Mouse (Mus musculus): ENCODE data around the gene Nell1. TPM values are rescaled to one million over a fixed set of nuclear protein-coding genes. Genes with fewer than 3 reads are reported as not detected.

Nell1 gene
- polyA plus RNA-seq, 1 experiment from 2014 or later, result 1.6 TPM

- WGBS, result under 1% methylated on average over 40 of the region's 40 CpGs
Measured at GRCm38 (mm10) chr7:49975441-49976121, 917 bp downstream of the Nell1 start.

GRCm38 (mm10) chr7:49981511-49982227 lies 7.0 kb downstream of the Nell1 start:
- Histone ChIP-seq H3K27ac (no peak overlapping the region), H3K4me3 (no peak overlapping the region), H3K36me3 (no peaks in the 10 kb centered on the region), H3K4me1 (replicated peaks) (peaks cover 6% of the 10 kb centered on the region), H3K9me3 (no peaks in the 10 kb centered on the region), H3K27me3 (ENCODE audit: insufficient read depth, poor library complexity, severe bottlenecking) (peaks cover 75% of the 10 kb centered on the region)
- DNase-seq (ENCODE audit: low spot score), result no peak
- WGBS, result 11% methylated on average over 9 of the region's 9 CpGs

More at GRCm38 (mm10) chr7:49975441-49976121, 917 bp downstream of the Nell1 start:
- Histone ChIP-seq H3K27ac (peak overlapping the region; percentile 45; the same call in 1 of the 2 replicates), H3K36me3 (no peaks in the 10 kb centered on the region), H3K4me3 (peak overlapping the region; percentile 69), H3K27me3 (ENCODE audit: insufficient read depth, poor library complexity, severe bottlenecking) (peaks cover 95% of the 10 kb centered on the region), H3K4me1 (replicated peaks) (peaks cover 18% of the 10 kb centered on the region), H3K9me3 (no peaks in the 10 kb centered on the region)
- peak; percentile 56 for DNase-seq (ENCODE audit: low spot score)

- Histone ChIP-seq H3K9me3 (no peaks in the 10 kb centered on the region), H3K27ac (no peak overlapping the region), H3K4me1 (replicated peaks) (peaks cover 6% of the 10 kb centered on the region), H3K27me3 (ENCODE audit: insufficient read depth, poor library complexity, severe bottlenecking) (peaks cover 46% of the 10 kb centered on the region), H3K36me3 (no peaks in the 10 kb centered on the region), H3K4me3 (no peak overlapping the region)
- DNase-seq (ENCODE audit: low spot score), result no peak
- WGBS, result 25% methylated on average over 6 of the region's 6 CpGs
Measured at GRCm38 (mm10) chr7:49984698-49985097, 10.0 kb downstream of the Nell1 start.

- no peak for DNase-seq (ENCODE audit: low spot score)
- H3K4me1 ChIP-seq (replicated peaks), result peaks cover 6% of the 10 kb centered on the region
- H3K27me3 ChIP-seq (ENCODE audit: insufficient read depth, poor library complexity, severe bottlenecking), result peaks cover 35% of the 10 kb centered on the region
- H3K9me3 ChIP-seq, result no peaks in the 10 kb centered on the region
- H3K36me3 ChIP-seq, result no peaks in the 10 kb centered on the region
- H3K4me3 ChIP-seq, result no peak overlapping the region
- H3K27ac ChIP-seq, result no peak overlapping the region
- WGBS, result 90% methylated on average over 8 of the region's 8 CpGs
Measured at GRCm38 (mm10) chr7:49985947-49986346, 11.3 kb downstream of the Nell1 start.

- DNase-seq (ENCODE audit: low spot score), result no peak
- Histone ChIP-seq H3K27ac (no peak overlapping the region), H3K4me1 (replicated peaks) (no peaks in the 10 kb centered on the region), H3K4me3 (no peak overlapping the region), H3K27me3 (ENCODE audit: insufficient read depth, poor library complexity, severe bottlenecking) (no peaks in the 10 kb centered on the region), H3K9me3 (no peaks in the 10 kb centered on the region), H3K36me3 (no peaks in the 10 kb centered on the region)
- 89% methylated on average over 4 of the region's 4 CpGs for WGBS
Measured at GRCm38 (mm10) chr7:49999321-49999720, 24.7 kb downstream of the Nell1 start.

- Histone ChIP-seq H3K9me3 (no peaks in the 10 kb centered on the region), H3K27ac (no peak overlapping the region), H3K4me3 (no peak overlapping the region), H3K4me1 (replicated peaks) (no peaks in the 10 kb centered on the region), H3K36me3 (no peaks in the 10 kb centered on the region), H3K27me3 (ENCODE audit: insufficient read depth, poor library complexity, severe bottlenecking) (no peaks in the 10 kb centered on the region)
- 75% methylated on average over 2 of the region's 2 CpGs for WGBS
- no peak for DNase-seq (ENCODE audit: low spot score)
Measured at GRCm38 (mm10) chr7:50005268-50005667, 30.6 kb downstream of the Nell1 start.

- WGBS, result 76% methylated on average over 13 of the region's 13 CpGs
- H3K27ac ChIP-seq, result no peak overlapping the region
- no peaks in the 10 kb centered on the region for H3K36me3 ChIP-seq
- H3K9me3 ChIP-seq, result no peaks in the 10 kb centered on the region
- H3K4me3 ChIP-seq, result no peak overlapping the region
- no peaks in the 10 kb centered on the region for H3K4me1 ChIP-seq (replicated peaks)
- DNase-seq (ENCODE audit: low spot score), result no peak
- no peaks in the 10 kb centered on the region for H3K27me3 ChIP-seq (ENCODE audit: insufficient read depth, poor library complexity, severe bottlenecking)
Measured at GRCm38 (mm10) chr7:50035187-50036153, 60.8 kb downstream of the Nell1 start.

- 65% methylated on average over 6 of the region's 6 CpGs for WGBS
- DNase-seq (ENCODE audit: low spot score), result no peak
- H3K9me3 ChIP-seq, result no peaks in the 10 kb centered on the region
- H3K27ac ChIP-seq, result no peak overlapping the region
- H3K4me1 ChIP-seq (replicated peaks), result no peaks in the 10 kb centered on the region
- no peaks in the 10 kb centered on the region for H3K36me3 ChIP-seq
- H3K4me3 ChIP-seq, result no peak overlapping the region
- H3K27me3 ChIP-seq (ENCODE audit: insufficient read depth, poor library complexity, severe bottlenecking), result no peaks in the 10 kb centered on the region
Measured at GRCm38 (mm10) chr7:50041112-50041511, 66.4 kb downstream of the Nell1 start.

GRCm38 (mm10) chr7:50050144-50050543 lies 75.5 kb downstream of the Nell1 start:
- WGBS, result 90% methylated on average over 4 of the region's 4 CpGs
- Histone ChIP-seq H3K36me3 (no peaks in the 10 kb centered on the region), H3K4me3 (no peak overlapping the region), H3K27me3 (ENCODE audit: insufficient read depth, poor library complexity, severe bottlenecking) (no peaks in the 10 kb centered on the region), H3K27ac (no peak overlapping the region), H3K4me1 (replicated peaks) (no peaks in the 10 kb centered on the region), H3K9me3 (no peaks in the 10 kb centered on the region)
- no peak for DNase-seq (ENCODE audit: low spot score)

- no peak for DNase-seq (ENCODE audit: low spot score)
- Histone ChIP-seq H3K4me3 (no peak overlapping the region), H3K27me3 (ENCODE audit: insufficient read depth, poor library complexity, severe bottlenecking) (no peaks in the 10 kb centered on the region), H3K9me3 (no peaks in the 10 kb centered on the region), H3K27ac (no peak overlapping the region), H3K4me1 (replicated peaks) (no peaks in the 10 kb centered on the region), H3K36me3 (no peaks in the 10 kb centered on the region)
- WGBS, result 86% methylated on average over 2 of the region's 2 CpGs
Measured at GRCm38 (mm10) chr7:50053704-50054103, 79.0 kb downstream of the Nell1 start.

GRCm38 (mm10) chr7:50094461-50094860 lies 119.8 kb downstream of the Nell1 start:
- no peak for DNase-seq (ENCODE audit: low spot score)
- 79% methylated on average over 5 of the region's 5 CpGs for WGBS
- Histone ChIP-seq H3K9me3 (no peaks in the 10 kb centered on the region), H3K27me3 (ENCODE audit: insufficient read depth, poor library complexity, severe bottlenecking) (no peaks in the 10 kb centered on the region), H3K36me3 (no peaks in the 10 kb centered on the region), H3K4me1 (replicated peaks) (no peaks in the 10 kb centered on the region), H3K4me3 (no peak overlapping the region), H3K27ac (no peak overlapping the region)

GRCm38 (mm10) chr7:50105612-50106321 lies 131.1 kb downstream of the Nell1 start:
- DNase-seq (ENCODE audit: low spot score), result no peak

More at GRCm38 (mm10) chr7:50105612-50106321, 131.1 kb downstream of the Nell1 start:
- Histone ChIP-seq H3K27ac (no peak overlapping the region), H3K36me3 (no peaks in the 10 kb centered on the region), H3K4me3 (no peak overlapping the region), H3K4me1 (replicated peaks) (0 out of 2 replicates have a peak, but pooled peaks cover 3% of the 10 kb centered on the region), H3K9me3 (no peaks in the 10 kb centered on the region), H3K27me3 (ENCODE audit: insufficient read depth, poor library complexity, severe bottlenecking) (no peaks in the 10 kb centered on the region)
- WGBS, result 56% methylated on average over 8 of the region's 8 CpGs

Measured in hindbrain, embryonic 10.5 days (tissue).